Mouse (Mus musculus): ENCODE results near the gene Slc35f4. TPM values are rescaled to one million over a fixed set of nuclear protein-coding genes. Genes with fewer than 3 reads are reported as not detected.

The Slc35f4 gene
- polyA plus RNA-seq, 1 experiment from 2014 or later = 0.10 TPM

DNA sequence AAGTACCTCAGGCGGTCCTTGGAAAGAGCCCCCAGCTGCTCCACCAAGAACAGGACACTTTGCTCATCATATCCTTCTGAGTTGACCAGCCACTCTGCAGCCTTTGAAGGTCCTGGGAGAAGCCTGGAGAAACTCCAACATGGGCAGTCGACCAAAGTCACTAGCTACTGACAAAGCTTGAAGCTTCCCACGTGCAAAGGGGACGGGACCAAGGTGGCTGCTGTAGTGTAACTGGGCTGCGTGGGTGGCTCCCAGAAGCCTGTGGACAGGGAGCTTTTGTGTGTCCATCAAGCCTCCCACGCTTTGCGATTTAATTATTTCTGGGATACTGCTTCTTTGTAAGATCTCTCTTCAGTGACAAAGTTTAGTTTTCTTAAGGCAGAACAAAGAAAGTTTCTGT lies 211.9 kb downstream of the Slc35f4 start:
- Histone ChIP-seq H3K9me3 (ENCODE audit: control insufficient read depth, low read length) (no peaks in the 10 kb centered on the region), H3K27me3 (replicated peaks; ENCODE audit: control insufficient read depth, insufficient read depth, low read length) (no peaks in the 10 kb centered on the region), H3K36me3 (ENCODE audit: control insufficient read depth, insufficient read depth, low read length) (no peaks in the 10 kb centered on the region), H3K27ac (ENCODE audit: low read length) (no peak overlapping the region), H3K4me2 (ENCODE audit: low read depth, low read length) (no peak overlapping the region), H3K4me3 (ENCODE audit: low read length) (no peak overlapping the region), H3K4me1 (ENCODE audit: control insufficient read depth, insufficient read depth, low read length) (no peaks in the 10 kb centered on the region), H3K9ac (ENCODE audit: low read depth, low read length) (no peak overlapping the region)
- no peak for ATAC-seq
- 77% methylated on average over 7 of the region's 7 CpGs for WGBS

GRCm38 (mm10) chr14:49313376-49313775 lies 212.5 kb downstream of the Slc35f4 start:
- H3K4me1 ChIP-seq (ENCODE audit: control insufficient read depth, insufficient read depth, low read length) = no peaks in the 10 kb centered on the region
- ATAC-seq = peak; percentile 52; the same call in 1 of the 2 replicates
- H3K27me3 ChIP-seq (replicated peaks; ENCODE audit: control insufficient read depth, insufficient read depth, low read length) = no peaks in the 10 kb centered on the region
- no peak overlapping the region for H3K4me3 ChIP-seq (ENCODE audit: low read length)
- no peak overlapping the region for H3K9ac ChIP-seq (ENCODE audit: low read depth, low read length)
- H3K4me2 ChIP-seq (ENCODE audit: low read depth, low read length) = no peak overlapping the region
- no peaks in the 10 kb centered on the region for H3K9me3 ChIP-seq (ENCODE audit: control insufficient read depth, low read length)
- H3K36me3 ChIP-seq (ENCODE audit: control insufficient read depth, insufficient read depth, low read length) = no peaks in the 10 kb centered on the region
- 53% methylated on average over 8 of the region's 8 CpGs for WGBS
- no peak overlapping the region for H3K27ac ChIP-seq (ENCODE audit: low read length)

- Histone ChIP-seq H3K9me3 (ENCODE audit: control insufficient read depth, low read length) (no peaks in the 10 kb centered on the region), H3K4me1 (ENCODE audit: control insufficient read depth, insufficient read depth, low read length) (no peaks in the 10 kb centered on the region), H3K4me2 (ENCODE audit: low read depth, low read length) (no peak overlapping the region), H3K9ac (ENCODE audit: low read depth, low read length) (no peak overlapping the region), H3K27ac (ENCODE audit: low read length) (no peak overlapping the region), H3K36me3 (ENCODE audit: control insufficient read depth, insufficient read depth, low read length) (no peaks in the 10 kb centered on the region), H3K27me3 (replicated peaks; ENCODE audit: control insufficient read depth, insufficient read depth, low read length) (no peaks in the 10 kb centered on the region), H3K4me3 (ENCODE audit: low read length) (no peak overlapping the region)
- ATAC-seq = no peak
- WGBS = 71% methylated on average over 1 of the region's 1 CpGs
Measured at GRCm38 (mm10) chr14:49311548-49311947, 214.3 kb downstream of the Slc35f4 start.

GRCm38 (mm10) chr14:49311091-49311492 lies 214.8 kb downstream of the Slc35f4 start:
- no peaks in the 10 kb centered on the region for H3K9me3 ChIP-seq (ENCODE audit: control insufficient read depth, low read length)
- H3K9ac ChIP-seq (ENCODE audit: low read depth, low read length) = no peak overlapping the region
- H3K27ac ChIP-seq (ENCODE audit: low read length) = no peak overlapping the region
- H3K4me3 ChIP-seq (ENCODE audit: low read length) = no peak overlapping the region
- H3K4me2 ChIP-seq (ENCODE audit: low read depth, low read length) = no peak overlapping the region
- 48% methylated on average over 5 of the region's 5 CpGs for WGBS
- H3K4me1 ChIP-seq (ENCODE audit: control insufficient read depth, insufficient read depth, low read length) = no peaks in the 10 kb centered on the region
- H3K36me3 ChIP-seq (ENCODE audit: control insufficient read depth, insufficient read depth, low read length) = no peaks in the 10 kb centered on the region
- no peaks in the 10 kb centered on the region for H3K27me3 ChIP-seq (replicated peaks; ENCODE audit: control insufficient read depth, insufficient read depth, low read length)
- no peak; the same call in 1 of the 2 replicates for ATAC-seq

DNA sequence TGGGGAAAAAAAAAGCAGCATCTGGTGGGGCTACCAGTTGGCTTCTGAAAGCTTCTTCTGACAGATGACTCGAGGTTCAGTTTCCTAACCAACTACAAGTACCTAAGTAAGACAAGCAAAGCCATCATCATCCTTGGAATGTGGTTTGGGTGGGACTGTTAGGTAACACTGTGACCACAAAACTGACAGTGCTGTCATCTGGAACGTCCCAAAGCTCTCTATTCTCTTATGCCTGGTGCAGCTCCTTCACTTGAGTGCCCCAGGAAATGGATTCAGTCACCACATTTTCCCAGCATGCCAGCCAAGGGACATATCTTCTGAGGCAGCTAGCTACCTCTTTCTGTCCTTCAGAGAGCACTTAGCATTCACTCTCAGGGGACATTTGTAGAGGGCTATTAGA lies 216.2 kb downstream of the Slc35f4 start:
- 74% methylated on average over 2 of the region's 2 CpGs for WGBS
- Histone ChIP-seq H3K9ac (ENCODE audit: low read depth, low read length) (no peak overlapping the region), H3K4me1 (ENCODE audit: control insufficient read depth, insufficient read depth, low read length) (no peaks in the 10 kb centered on the region), H3K27me3 (replicated peaks; ENCODE audit: control insufficient read depth, insufficient read depth, low read length) (no peaks in the 10 kb centered on the region), H3K27ac (ENCODE audit: low read length) (no peak overlapping the region), H3K4me2 (ENCODE audit: low read depth, low read length) (no peak overlapping the region), H3K4me3 (ENCODE audit: low read length) (no peak overlapping the region), H3K9me3 (ENCODE audit: control insufficient read depth, low read length) (no peaks in the 10 kb centered on the region), H3K36me3 (ENCODE audit: control insufficient read depth, insufficient read depth, low read length) (no peaks in the 10 kb centered on the region)
- ATAC-seq = no peak

DNA sequence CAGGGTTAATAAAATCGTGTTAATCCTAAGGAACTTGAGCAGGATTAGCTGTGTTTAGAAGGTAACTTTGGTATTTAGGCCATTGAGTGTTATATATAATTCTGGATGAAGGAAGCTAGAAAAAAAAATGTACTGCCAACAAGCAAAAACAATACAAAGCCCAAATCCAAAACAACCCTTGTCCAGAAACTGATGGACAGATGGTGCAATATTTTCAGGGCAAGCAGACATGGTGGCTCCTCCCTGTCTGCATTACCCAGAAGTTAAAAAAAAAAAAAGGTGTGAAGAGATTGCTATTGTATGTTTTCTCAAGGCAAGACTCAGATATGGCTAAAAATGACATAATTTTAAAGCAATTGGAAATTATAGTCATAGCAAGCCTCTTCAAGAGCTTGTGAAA lies 217.3 kb downstream of the Slc35f4 start:
- Histone ChIP-seq H3K4me2 (ENCODE audit: low read depth, low read length) (no peak overlapping the region), H3K27me3 (replicated peaks; ENCODE audit: control insufficient read depth, insufficient read depth, low read length) (no peaks in the 10 kb centered on the region), H3K36me3 (ENCODE audit: control insufficient read depth, insufficient read depth, low read length) (no peaks in the 10 kb centered on the region), H3K4me3 (ENCODE audit: low read length) (no peak overlapping the region), H3K27ac (ENCODE audit: low read length) (no peak overlapping the region), H3K9me3 (ENCODE audit: control insufficient read depth, low read length) (no peaks in the 10 kb centered on the region), H3K9ac (ENCODE audit: low read depth, low read length) (no peak overlapping the region), H3K4me1 (ENCODE audit: control insufficient read depth, insufficient read depth, low read length) (no peaks in the 10 kb centered on the region)
- 82% methylated on average over 1 of the region's 1 CpGs for WGBS
- ATAC-seq = no peak

DNA sequence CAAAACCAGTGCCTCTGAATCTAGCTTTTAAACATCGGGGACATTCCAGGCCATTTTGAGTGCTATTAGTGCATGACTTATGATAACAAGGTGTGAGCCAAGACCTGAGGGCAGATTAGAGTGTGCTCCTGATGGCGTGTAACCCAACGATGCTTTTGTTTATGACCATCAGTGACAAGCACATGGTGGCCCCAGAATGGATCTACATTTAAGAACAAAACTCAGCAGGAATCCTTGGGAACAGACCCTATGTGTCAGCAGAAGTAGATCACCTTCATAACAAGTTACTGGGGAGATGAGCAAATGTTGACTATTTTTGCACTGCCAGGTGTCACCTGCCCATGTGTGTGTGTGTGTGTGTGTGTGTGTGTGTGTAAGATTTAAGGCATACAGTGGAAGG lies 218.0 kb downstream of the Slc35f4 start:
- Histone ChIP-seq H3K27me3 (replicated peaks; ENCODE audit: control insufficient read depth, insufficient read depth, low read length) (no peaks in the 10 kb centered on the region), H3K4me3 (ENCODE audit: low read length) (no peak overlapping the region), H3K9ac (ENCODE audit: low read depth, low read length) (no peak overlapping the region), H3K4me2 (ENCODE audit: low read depth, low read length) (no peak overlapping the region), H3K27ac (ENCODE audit: low read length) (no peak overlapping the region), H3K4me1 (ENCODE audit: control insufficient read depth, insufficient read depth, low read length) (no peaks in the 10 kb centered on the region), H3K9me3 (ENCODE audit: control insufficient read depth, low read length) (no peaks in the 10 kb centered on the region), H3K36me3 (ENCODE audit: control insufficient read depth, insufficient read depth, low read length) (no peaks in the 10 kb centered on the region)
- 82% methylated on average over 3 of the region's 3 CpGs for WGBS
- no peak for ATAC-seq

DNA sequence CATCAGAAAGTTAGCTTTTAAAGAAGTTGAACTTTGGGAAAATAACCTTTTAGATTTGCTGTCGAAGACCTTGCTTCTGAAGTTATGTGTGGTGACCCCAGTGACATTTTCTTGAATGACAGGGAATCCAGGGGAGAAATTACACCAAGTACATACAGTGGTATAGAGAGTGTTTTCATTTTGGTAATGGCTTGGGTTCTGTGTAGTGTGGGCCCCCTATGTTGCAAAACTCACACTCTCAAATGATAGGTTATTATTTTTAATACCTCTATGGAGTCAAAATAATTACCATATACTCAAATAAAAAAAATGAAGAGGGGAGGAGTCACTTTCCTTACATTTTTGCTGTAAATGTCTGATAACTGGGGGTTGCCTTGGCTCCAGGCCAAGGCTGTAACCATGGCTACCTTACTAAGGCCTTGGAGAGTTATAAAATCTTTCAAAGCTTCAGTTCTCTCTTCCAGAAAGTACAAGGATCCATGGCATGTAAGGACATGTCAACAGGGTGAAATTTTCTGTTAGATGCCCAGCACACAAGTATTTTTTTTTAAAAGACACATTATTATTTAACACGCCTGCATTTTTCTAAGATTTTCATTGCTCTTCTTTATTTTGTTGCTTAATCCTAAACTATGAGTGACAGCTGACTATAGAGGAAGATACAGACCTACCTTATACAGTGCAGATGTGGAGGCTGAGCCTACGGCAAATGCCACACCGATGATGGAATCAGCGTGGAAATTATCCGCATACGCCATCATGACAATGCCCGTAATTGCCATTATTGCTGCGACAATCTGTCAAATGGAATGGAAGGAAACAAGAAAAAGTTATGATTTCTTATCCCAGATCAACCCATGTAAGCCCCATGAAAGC lies 220.1 kb downstream of the Slc35f4 start:
- WGBS = 92% methylated on average over 9 of the region's 9 CpGs
- ATAC-seq = peak; percentile 57; the same call in 1 of the 2 replicates

GRCm38 (mm10) chr14:49302271-49302857 lies 223.5 kb downstream of the Slc35f4 start:
- WGBS = 81% methylated on average over 2 of the region's 2 CpGs
- peaks cover 4% of the 10 kb centered on the region; the same call in 1 of the 2 replicates for H3K4me1 ChIP-seq (ENCODE audit: control insufficient read depth, insufficient read depth, low read length)
- no peak overlapping the region for H3K4me2 ChIP-seq (ENCODE audit: low read depth, low read length)
- H3K27me3 ChIP-seq (replicated peaks; ENCODE audit: control insufficient read depth, insufficient read depth, low read length) = no peaks in the 10 kb centered on the region
- ATAC-seq = no peak
- H3K27ac ChIP-seq (ENCODE audit: low read length) = no peak overlapping the region
- no peaks in the 10 kb centered on the region for H3K9me3 ChIP-seq (ENCODE audit: control insufficient read depth, low read length)
- H3K36me3 ChIP-seq (ENCODE audit: control insufficient read depth, insufficient read depth, low read length) = no peaks in the 10 kb centered on the region
- H3K9ac ChIP-seq (ENCODE audit: low read depth, low read length) = no peak overlapping the region
- H3K4me3 ChIP-seq (ENCODE audit: low read length) = no peak overlapping the region

More for the DNA sequence above, 220.1 kb downstream of the Slc35f4 start:
- Histone ChIP-seq H3K4me3 (ENCODE audit: low read length) (no peak overlapping the region), H3K36me3 (ENCODE audit: control insufficient read depth, insufficient read depth, low read length) (no peaks in the 10 kb centered on the region), H3K27ac (ENCODE audit: low read length) (no peak overlapping the region), H3K4me1 (ENCODE audit: control insufficient read depth, insufficient read depth, low read length) (peaks cover 4% of the 10 kb centered on the region; the same call in 1 of the 2 replicates), H3K9ac (ENCODE audit: low read depth, low read length) (no peak overlapping the region), H3K9me3 (ENCODE audit: control insufficient read depth, low read length) (no peaks in the 10 kb centered on the region), H3K4me2 (ENCODE audit: low read depth, low read length) (no peak overlapping the region), H3K27me3 (replicated peaks; ENCODE audit: control insufficient read depth, insufficient read depth, low read length) (no peaks in the 10 kb centered on the region)
